In genomic region chr1:165843586-165843985, GRCm38 (mm10) we compare ENCODE assay signal across 23 mouse cellular contexts. TPM values are rescaled to one million over a fixed set of nuclear protein-coding genes. Genes with fewer than 3 reads are reported as not detected.
DNase-seq lines count a peak whose midpoint lies in the region; ATAC-seq lines count a peak whose summit lies in the region.
"Had no signal": no experiment of that assay in that cellular context is flagged by ENCODE, and none has a peak within 500 bp of the region (broad histone marks: within the 10 kb centered on the region; RNA-seq: fewer than 3 reads in every experiment).

No protein-coding gene starts in this region.

- peaks cover 47% of the 10 kb centered on the region for H3K4me1 ChIP-seq in kidney, embryonic 15.5 days

- no peaks in the 10 kb centered on the region for H3K9me3 ChIP-seq in kidney, embryonic 15.5 days (replicated peaks)
- H3K9me3 ChIP-seq: embryonic facial prominence, embryonic 13.5 days; forebrain, embryonic 15.5 days; hindbrain, embryonic 10.5 days; limb, embryonic 12.5 days; liver, embryonic 13.5 days; lung, embryonic 15.5 days; midbrain, embryonic 12.5 days had no signal

- peaks cover 74% of the 10 kb centered on the region for H3K27me3 ChIP-seq in kidney, embryonic 15.5 days

- 50% methylated on average over 3 of the region's 3 CpGs for WGBS in kidney, embryonic 15.5 days

- no peak for DNase-seq in kidney, postnatal 36 days
- DNase-seq in T-cell, adult 2 months (ENCODE audit: low spot score) = peak; percentile 40
- DNase-seq in thymus, adult 18-20 months = peak; percentile 62 to 83
- peak; percentile 64 for DNase-seq in thymus, postnatal 4 days
- DNase-seq in heart, postnatal 14 days = no peak
- DNase-seq: adrenal gland, adult 8-10 months; cerebellum, adult 9-11 months; gastrocnemius, postnatal 25 days; heart, adult 2 months; kidney, adult 8-10 months; layer of hippocampus, adult 9-11 months; liver, embryonic 13.5 days; right cerebral cortex, postnatal 25 days had no signal

- ATAC-seq in kidney, embryonic 15.5 days (replicated peaks; ENCODE audit: low FRiP score) = no peak
- no peak for ATAC-seq in erythroblast, adult 5-6 weeks (replicated peaks; ENCODE audit: low FRiP score, poor library complexity, severe bottlenecking)

- no peak overlapping the region for H3K9ac ChIP-seq in kidney, embryonic 15.5 days
- H3K9ac ChIP-seq: limb, embryonic 12.5 days; lung, embryonic 15.5 days; midbrain, embryonic 12.5 days had no signal

- no peak overlapping the region for H3K4me3 ChIP-seq in kidney, embryonic 15.5 days (replicated peaks)

- intact Hi-C loops in heart, postnatal 14 days (cut with DNase I) = no loop called here

- no peak overlapping the region for H3K27ac ChIP-seq in kidney, embryonic 15.5 days
- H3K27ac ChIP-seq: embryonic facial prominence, embryonic 13.5 days; forebrain, embryonic 15.5 days; limb, embryonic 12.5 days; liver, embryonic 13.5 days; lung, embryonic 15.5 days; macrophage; midbrain, embryonic 12.5 days had no signal

- 0 out of 2 replicates have a peak overlapping the region, but pooled peaks have one; percentile 99 for H3K4me2 ChIP-seq in kidney, embryonic 15.5 days

- H3K36me3 ChIP-seq in kidney, embryonic 15.5 days = no peaks in the 10 kb centered on the region
- H3K36me3 ChIP-seq: embryonic facial prominence, embryonic 13.5 days; forebrain, embryonic 15.5 days; hindbrain, embryonic 10.5 days; limb, embryonic 12.5 days; liver, embryonic 13.5 days; lung, embryonic 15.5 days; midbrain, embryonic 12.5 days had no signal

RNA-seq across cellular contexts. Expression of gene Cd247, which starts 55.1 kb away (rescaled TPM):
- 0.66 and 0.69 TPM in 2 replicates for polyA plus RNA-seq in kidney, embryonic 15.5 days (2015; fragmentation: Nextera tagmentation; extraction: Ambion mirVana)
- 1.0 TPM in 1 of 2 replicates, not detected in the other for total RNA-seq in erythroblast, adult 5-6 weeks (2015; ENCODE audit: low replicate concordance)
- total RNA-seq in erythroblast, adult 5-6 weeks (2017; ENCODE audit: low replicate concordance) = 0.68 and 4.2 TPM in 2 replicates
- 1 to 10 TPM; 1.4 to 7.9 TPM for total RNA-seq in heart, postnatal 14 days (2021)
- total RNA-seq: left cerebral cortex, adult 8-10 months had no signal

Comparison
In these comparisons a context has a peak if more than half of its experiments do, and no peak if none do; other contexts are left out.
1. DNase-seq: peak in T-cell, adult 2 months (single experiment), thymus, adult 18-20 months (2 of 2) and thymus, postnatal 4 days (single experiment); none in kidney, postnatal 36 days (0 of 2) and heart, postnatal 14 days (0 of 2).